Mouse (Mus musculus) E14TG2a.4 (cell line): ENCODE data around the gene Slc25a12.
A peak's percentile ranks its signal among the peaks of the same experiment; 100 is the strongest.

ENCODE experiments used
- CTCF ChIP-seq: conservative IDR thresholded peaks from 2 replicates; pipeline ENCODE4 v1.5.1; 2014; ENCODE audit warnings: low read length
- NANOG ChIP-seq: IDR thresholded peaks from 2 replicates; pipeline ENCODE4 v1.6.1; 2014; ENCODE audit warnings: borderline replicate concordance, low read length, mixed read lengths

- TF ChIP-seq CTCF (no peak), NANOG (peak; percentile 96)
Observed at GRCm38 (mm10) chr2:71243058-71243672, 124.4 kb downstream of the Slc25a12 start.
